Mouse (Mus musculus): ENCODE data around the gene Olfr1221. TPM values are rescaled to one million over a fixed set of nuclear protein-coding genes. Genes with fewer than 3 reads are reported as not detected.
"Not testable (repeated sequence)": the region's sequence is repeated elsewhere in the genome, so short reads cannot be mapped to it uniquely, and the experiment has no call there.

The Olfr1221 gene
- polyA plus RNA-seq (2015; fragmentation: Nextera tagmentation; extraction: Ambion mirVana) = not detected in 2 replicates

GRCm38 (mm10) chr2:89117183-89117582 lies at the start of gene Olfr1221:
Gene Olfr1221 (minus strand): TSS chr2:89117283.
- WGBS = 85% methylated on average over 2 of the region's 2 CpGs
- no peaks in the 10 kb centered on the region for H3K36me3 ChIP-seq
- no peaks in the 10 kb centered on the region for H3K4me1 ChIP-seq
- ATAC-seq (replicated peaks; ENCODE audit: low FRiP score) = no peak
- no peak within 1 kb of the TSS for H3K4me3 ChIP-seq (replicated peaks)
- no peaks in the 10 kb centered on the region for H3K9me3 ChIP-seq (replicated peaks)
- H3K4me2 ChIP-seq = no peak within 1 kb of the TSS
- H3K9ac ChIP-seq = no peak within 1 kb of the TSS
- H3K27me3 ChIP-seq = no peaks in the 10 kb centered on the region
- no peak within 1 kb of the TSS for H3K27ac ChIP-seq

- H3K9ac ChIP-seq; H3K4me3 ChIP-seq (replicated peaks); H3K4me2 ChIP-seq; H3K27me3 ChIP-seq; ATAC-seq (replicated peaks; ENCODE audit: low FRiP score); H3K9me3 ChIP-seq (replicated peaks); H3K27ac ChIP-seq; H3K36me3 ChIP-seq; H3K4me1 ChIP-seq: not testable (repeated sequence)
- 90% methylated on average over 4 of the region's 4 CpGs for WGBS
Measured at GRCm38 (mm10) chr2:89164711-89165110, 47.6 kb upstream of the Olfr1221 start.

DNA sequence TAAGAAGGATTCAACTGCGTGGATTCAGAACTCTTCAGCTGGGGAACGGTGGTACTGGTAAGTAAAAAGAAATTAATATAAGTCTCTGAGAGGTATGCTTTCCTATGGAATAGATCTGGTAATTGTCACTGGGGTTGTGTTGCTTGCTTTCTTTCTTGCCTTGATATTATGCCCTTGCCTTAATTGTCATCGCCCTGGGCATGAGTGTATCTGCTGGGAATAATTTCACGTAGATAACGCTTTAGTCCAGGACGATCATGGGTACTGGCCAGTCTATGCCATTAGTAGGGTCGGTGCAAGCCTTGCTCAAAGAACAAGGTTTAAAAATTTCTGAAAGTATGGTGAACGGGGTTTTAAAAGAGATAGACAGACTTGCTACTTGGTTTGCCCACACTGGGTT lies 46.9 kb upstream of the Olfr1221 start, which contains the start of gene Olfr1224-ps1:
Gene Olfr1224-ps1, minus strand, starts transcription at position 101 of the 400 bp plus-strand sequence.
- H3K4me1 ChIP-seq; H3K4me2 ChIP-seq; ATAC-seq (replicated peaks; ENCODE audit: low FRiP score); H3K9ac ChIP-seq; H3K27ac ChIP-seq; H3K27me3 ChIP-seq; H3K36me3 ChIP-seq; H3K9me3 ChIP-seq (replicated peaks); H3K4me3 ChIP-seq (replicated peaks): not testable (repeated sequence)
- 88% methylated on average over 8 of the region's 8 CpGs for WGBS

DNA sequence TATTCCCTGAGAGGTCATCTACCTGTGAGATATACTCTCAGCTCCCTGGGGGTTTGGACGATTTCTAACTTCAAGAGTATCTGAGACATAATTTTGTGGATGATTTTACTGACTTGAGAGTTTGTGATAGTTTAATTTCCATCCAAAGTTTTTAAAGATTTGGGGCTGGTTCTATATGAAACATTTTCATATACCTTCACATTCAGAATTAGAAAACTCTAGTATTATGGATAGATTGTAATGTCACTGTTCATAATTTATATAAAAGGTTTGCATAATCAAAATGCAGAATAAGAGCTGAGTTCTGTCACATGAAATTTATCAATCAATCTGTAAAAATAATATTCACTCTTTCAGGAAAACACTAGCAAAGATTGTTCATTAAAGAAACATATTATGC lies 34.4 kb upstream of the Olfr1221 start, which contains the start of gene Olfr1223:
Gene Olfr1223, minus strand, starts transcription at position 101 of the 400 bp plus-strand sequence.
- Histone ChIP-seq H3K4me1 (no peaks in the 10 kb centered on the region), H3K4me3 (replicated peaks) (no peak within 1 kb of the TSS), H3K27ac (no peak within 1 kb of the TSS), H3K27me3 (no peaks in the 10 kb centered on the region), H3K9ac (no peak within 1 kb of the TSS), H3K36me3 (no peaks in the 10 kb centered on the region), H3K4me2 (no peak within 1 kb of the TSS), H3K9me3 (replicated peaks) (no peaks in the 10 kb centered on the region)
- no peak for ATAC-seq (replicated peaks; ENCODE audit: low FRiP score)
- 80% methylated on average over 1 of the region's 1 CpGs for WGBS

DNA sequence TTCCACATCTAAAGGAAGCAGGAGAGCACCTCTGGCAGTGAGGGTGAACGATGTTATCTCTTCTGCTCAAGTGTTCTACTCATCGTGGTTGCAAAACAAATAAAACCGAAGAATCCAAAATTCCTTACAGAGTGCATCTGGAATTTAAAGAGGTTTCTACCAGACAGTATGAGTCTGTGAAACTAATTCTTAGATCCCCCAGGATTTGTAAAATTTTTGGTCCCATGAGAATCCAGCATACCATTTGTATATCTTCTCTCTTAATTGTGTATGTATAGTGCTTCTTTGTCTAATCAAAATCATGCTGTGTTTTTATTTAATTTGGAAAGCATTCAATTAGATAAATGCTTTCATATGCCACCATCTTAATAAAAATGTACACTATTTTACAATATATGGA lies 15.9 kb upstream of the Olfr1221 start, which contains the start of gene Olfr1222:
Gene Olfr1222, minus strand, starts transcription at position 101 of the 400 bp plus-strand sequence.
- 79% methylated on average over 3 of the region's 3 CpGs for WGBS
- Histone ChIP-seq H3K4me1 (no peaks in the 10 kb centered on the region), H3K9me3 (replicated peaks) (no peaks in the 10 kb centered on the region), H3K36me3 (no peaks in the 10 kb centered on the region), H3K4me2 (no peak within 1 kb of the TSS), H3K4me3 (replicated peaks) (no peak within 1 kb of the TSS), H3K9ac (no peak within 1 kb of the TSS), H3K27ac (no peak within 1 kb of the TSS), H3K27me3 (no peaks in the 10 kb centered on the region)
- no peak for ATAC-seq (replicated peaks; ENCODE audit: low FRiP score)

DNA sequence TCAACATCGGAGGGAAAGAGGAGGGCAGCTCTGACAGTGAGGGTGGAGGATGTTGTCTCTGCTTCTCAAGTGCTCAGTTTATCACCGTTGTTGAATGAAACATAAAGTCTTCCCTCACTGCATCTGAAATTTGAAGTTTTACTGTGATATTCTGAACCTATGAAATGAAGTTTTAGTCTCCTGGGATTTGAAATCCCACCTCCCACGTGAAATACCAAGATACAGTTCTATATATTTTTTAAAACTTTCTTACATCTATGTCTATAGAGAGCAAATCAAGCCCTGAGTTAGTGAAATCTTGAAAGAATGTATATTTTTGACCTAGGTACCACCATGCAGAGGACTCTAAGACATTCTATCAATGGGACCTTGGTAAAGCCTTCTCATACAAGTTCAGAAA lies 10.3 kb downstream of the Olfr1221 start, which contains the start of gene Olfr1220:
Gene Olfr1220, minus strand, starts transcription at position 101 of the 400 bp plus-strand sequence.
- Histone ChIP-seq H3K27me3 (no peaks in the 10 kb centered on the region), H3K4me3 (replicated peaks) (no peak within 1 kb of the TSS), H3K4me1 (no peaks in the 10 kb centered on the region), H3K36me3 (no peaks in the 10 kb centered on the region), H3K9ac (no peak within 1 kb of the TSS), H3K9me3 (replicated peaks) (no peaks in the 10 kb centered on the region; the same call in 1 of the 2 replicates), H3K27ac (no peak within 1 kb of the TSS), H3K4me2 (no peak within 1 kb of the TSS)
- ATAC-seq (replicated peaks; ENCODE audit: low FRiP score) = no peak
- WGBS = 81% methylated on average over 3 of the region's 3 CpGs

DNA sequence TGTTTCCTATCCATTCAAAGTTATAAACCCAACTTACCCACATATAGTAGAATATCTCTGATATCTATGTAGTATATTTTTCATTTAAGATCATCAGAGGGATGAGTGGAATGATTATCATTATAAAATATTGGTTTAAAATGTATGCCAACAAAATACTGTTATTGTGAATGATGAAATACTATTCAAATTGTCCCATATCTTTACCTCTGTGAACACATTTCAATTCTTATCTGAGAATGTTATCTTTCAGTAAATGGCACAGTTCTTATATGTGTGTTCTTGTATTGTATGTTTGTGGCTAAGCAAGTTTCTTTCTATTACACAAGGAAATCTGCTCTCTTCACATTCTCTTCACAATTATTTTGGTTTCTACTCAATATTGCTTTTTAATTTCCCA lies 11.4 kb downstream of the Olfr1221 start:
- H3K27me3 ChIP-seq = no peaks in the 10 kb centered on the region
- no peak for ATAC-seq (replicated peaks; ENCODE audit: low FRiP score)
- no peaks in the 10 kb centered on the region; the same call in 1 of the 2 replicates for H3K9me3 ChIP-seq (replicated peaks)
- H3K9ac ChIP-seq = no peak overlapping the region
- H3K4me1 ChIP-seq = no peaks in the 10 kb centered on the region
- no peak overlapping the region for H3K27ac ChIP-seq
- no peak overlapping the region for H3K4me2 ChIP-seq
- no peaks in the 10 kb centered on the region for H3K36me3 ChIP-seq
- H3K4me3 ChIP-seq (replicated peaks) = no peak overlapping the region

GRCm38 (mm10) chr2:89093848-89094247 lies 23.2 kb downstream of the Olfr1221 start:
- Histone ChIP-seq H3K27ac (no peak overlapping the region), H3K4me1 (no peaks in the 10 kb centered on the region), H3K9me3 (replicated peaks) (no peaks in the 10 kb centered on the region), H3K9ac (no peak overlapping the region), H3K4me3 (replicated peaks) (no peak overlapping the region), H3K4me2 (no peak overlapping the region), H3K36me3 (no peaks in the 10 kb centered on the region), H3K27me3 (no peaks in the 10 kb centered on the region)
- no peak for ATAC-seq (replicated peaks; ENCODE audit: low FRiP score)
- 100% methylated on average over 1 of the region's 1 CpGs for WGBS

DNA sequence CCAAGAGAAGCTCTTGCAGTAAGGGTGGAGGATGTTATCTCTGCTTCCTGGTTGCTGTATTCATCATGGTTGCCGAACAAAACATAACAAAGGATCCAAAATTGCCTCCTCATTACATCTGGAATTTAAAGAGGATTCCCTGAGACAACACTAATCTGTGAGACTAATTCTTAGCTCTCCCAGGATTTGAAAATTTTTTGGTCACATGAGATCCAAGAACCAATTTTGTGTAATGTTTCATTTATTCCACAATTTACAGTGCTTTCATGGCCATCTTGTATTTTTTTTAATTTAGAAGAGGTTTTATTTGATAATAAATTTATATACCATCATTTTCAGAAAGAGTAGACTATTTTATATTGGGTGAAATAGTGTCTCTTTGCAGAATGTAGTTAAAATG lies 33.7 kb downstream of the Olfr1221 start, which contains the start of gene Olfr1219:
Gene Olfr1219, minus strand, starts transcription at position 101 of the 400 bp plus-strand sequence.
- H3K9me3 ChIP-seq (replicated peaks) = no peaks in the 10 kb centered on the region
- no peak within 1 kb of the TSS for H3K27ac ChIP-seq
- no peak within 1 kb of the TSS for H3K4me2 ChIP-seq
- no peaks in the 10 kb centered on the region for H3K36me3 ChIP-seq
- H3K4me1 ChIP-seq = no peaks in the 10 kb centered on the region
- H3K9ac ChIP-seq = no peak within 1 kb of the TSS
- ATAC-seq (replicated peaks; ENCODE audit: low FRiP score) = no peak
- no peaks in the 10 kb centered on the region for H3K27me3 ChIP-seq
- no peak within 1 kb of the TSS for H3K4me3 ChIP-seq (replicated peaks)
- 73% methylated on average over 1 of the region's 1 CpGs for WGBS

- Histone ChIP-seq H3K27ac (no peak overlapping the region), H3K4me3 (replicated peaks) (no peak overlapping the region), H3K9me3 (replicated peaks) (no peaks in the 10 kb centered on the region), H3K4me1 (no peaks in the 10 kb centered on the region), H3K36me3 (no peaks in the 10 kb centered on the region), H3K4me2 (no peak overlapping the region), H3K9ac (no peak overlapping the region), H3K27me3 (no peaks in the 10 kb centered on the region)
- ATAC-seq (replicated peaks; ENCODE audit: low FRiP score) = no peak
Measured at GRCm38 (mm10) chr2:89081487-89081886, 35.6 kb downstream of the Olfr1221 start.

DNA sequence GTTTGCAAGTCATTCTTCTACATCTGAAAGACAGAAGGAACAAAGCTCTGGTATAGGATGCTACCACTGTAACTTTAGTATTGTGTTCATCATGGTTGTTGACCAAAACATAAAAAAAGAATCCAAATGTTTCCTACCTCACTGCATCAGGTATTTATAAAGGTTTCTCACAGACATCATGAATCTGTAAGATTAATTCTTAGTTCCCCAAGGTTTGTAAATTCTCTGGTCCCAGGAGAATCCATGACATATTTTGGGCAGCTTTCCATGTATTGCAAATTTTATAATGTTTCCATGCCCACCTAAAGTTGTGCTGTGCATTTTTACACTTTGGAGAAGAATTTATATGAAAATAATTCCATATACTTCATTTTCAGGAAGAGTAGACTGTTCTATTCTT lies 56.0 kb downstream of the Olfr1221 start, which contains the start of gene Olfr1218:
Gene Olfr1218, minus strand, starts transcription at position 101 of the 400 bp plus-strand sequence.
- no peak for ATAC-seq (replicated peaks; ENCODE audit: low FRiP score)
- no peaks in the 10 kb centered on the region for H3K9me3 ChIP-seq (replicated peaks)
- H3K27me3 ChIP-seq = no peaks in the 10 kb centered on the region
- H3K36me3 ChIP-seq = no peaks in the 10 kb centered on the region
- no peak within 1 kb of the TSS for H3K27ac ChIP-seq
- H3K4me1 ChIP-seq = no peaks in the 10 kb centered on the region
- H3K4me3 ChIP-seq (replicated peaks) = no peak within 1 kb of the TSS
- H3K4me2 ChIP-seq = no peak within 1 kb of the TSS
- H3K9ac ChIP-seq = no peak within 1 kb of the TSS
